Mouse (Mus musculus) CH12.LX (cell line): ENCODE results near the gene Gm21970. TPM values are rescaled to one million over a fixed set of nuclear protein-coding genes. Genes with fewer than 3 reads are reported as not detected.

Source experiments
- DNase-seq: peaks from one replicate; pipeline ENCODE4 v3.0.0-alpha.2; 2013; ENCODE audit errors: extremely low read depth
- H3K27ac ChIP-seq: 2 replicates; pipeline ENCODE4 v1.5.1; 2012; ENCODE audit warnings: low read depth, mild to moderate bottlenecking, control low read depth, moderate library complexity; ENCODE audit not compliant: insufficient read depth
- H3K27me3 ChIP-seq: replicated peaks from 2 replicates; pipeline ENCODE3; 2012; ENCODE audit warnings: inconsistent platforms
- H3K36me3 ChIP-seq, 2 experiments: replicated peaks in 1 of 2; 2 replicates each; pipeline versions ENCODE3 to v1.6.1; 2012; ENCODE audit warnings: inconsistent platforms in 1 of 2, low read length in 1 of 2, mild to moderate bottlenecking in 1 of 2, mixed read lengths in 1 of 2, moderate library complexity in 1 of 2; ENCODE audit not compliant: control insufficient read depth in 1 of 2, insufficient read depth in 1 of 2
- H3K4me1 ChIP-seq, 2 experiments: 2 replicates each; pipeline ENCODE4 v1.6.1; 2012; ENCODE audit warnings: inconsistent platforms in 1 of 2, moderate library complexity in 1 of 2; ENCODE audit not compliant: insufficient read depth in 2 of 2, control insufficient read depth in 1 of 2
- H3K4me2 ChIP-seq: 2 replicates; pipeline ENCODE4 v1.6.1; 2012; ENCODE audit warnings: low read depth, mild to moderate bottlenecking, control low read depth; ENCODE audit not compliant: poor library complexity, insufficient read depth, severe bottlenecking
- H3K4me3 ChIP-seq, 3 experiments: fragments of 150-350 bp in 1 of 3; sonication (generic) in 1 of 3; replicated peaks in 1 of 3; 2 replicates each; pipeline versions ENCODE3 to v1.5.1; 2011 to 2012; ENCODE audit warnings: low read depth in 2 of 3, low read length in 2 of 3, mild to moderate bottlenecking in 2 of 3, moderate library complexity in 2 of 3, control low read depth in 1 of 3, improper control_type of control experiment in 1 of 3, inconsistent platforms in 1 of 3, mixed read lengths in 1 of 3; ENCODE audit not compliant: poor library complexity in 1 of 3
- H3K79me2 ChIP-seq: replicated peaks from 2 replicates; pipeline ENCODE4 v1.6.1; 2012; ENCODE audit warnings: mild to moderate bottlenecking, moderate library complexity; ENCODE audit not compliant: control insufficient read depth, poor library complexity, insufficient read depth, severe bottlenecking; ENCODE audit errors: extremely low read depth
- H3K9ac ChIP-seq: 2 replicates; pipeline ENCODE4 v1.6.1; 2012; ENCODE audit warnings: low read depth, mild to moderate bottlenecking, control low read depth, moderate library complexity; ENCODE audit not compliant: insufficient read depth
- H3K9me3 ChIP-seq: replicated peaks from 2 replicates; pipeline ENCODE3; 2012; ENCODE audit warnings: low read length, inconsistent platforms, mixed read lengths
- BHLHE40 ChIP-seq: IDR thresholded peaks from 2 replicates; pipeline ENCODE4 v1.6.1; 2011; ENCODE audit warnings: mild to moderate bottlenecking, low read depth, low read length, improper control_type of control experiment
- CHD1 ChIP-seq: IDR thresholded peaks from 2 replicates; pipeline ENCODE4 v1.6.1; 2012; ENCODE audit warnings: low read depth, low read length, improper control_type of control experiment, inconsistent platforms
- CHD2 ChIP-seq: IDR thresholded peaks from 2 replicates; pipeline ENCODE4 v1.6.1; 2011; ENCODE audit warnings: low read length, improper control_type of control experiment
- E2F4 ChIP-seq: IDR thresholded peaks from 2 replicates; pipeline ENCODE4 v1.6.1; 2011; ENCODE audit warnings: low read depth, low read length, improper control_type of control experiment; ENCODE audit not compliant: insufficient replicate concordance
- ELF1 ChIP-seq: IDR thresholded peaks from 2 replicates; pipeline ENCODE4 v1.6.1; 2014; ENCODE audit warnings: low read depth, mild to moderate bottlenecking, inconsistent platforms, low read length, improper control_type of control experiment
- EP300 ChIP-seq: IDR thresholded peaks from 2 replicates; pipeline ENCODE4 v1.6.1; 2011; ENCODE audit warnings: low read length, improper control_type of control experiment
- ETS1 ChIP-seq: conservative IDR thresholded peaks from 2 replicates; pipeline ENCODE4 v1.6.1; 2012; ENCODE audit warnings: low read depth, mild to moderate bottlenecking, inconsistent platforms, low read length, improper control_type of control experiment, moderate library complexity
- HCFC1 ChIP-seq: IDR thresholded peaks from 2 replicates; pipeline ENCODE4 v1.6.1; 2012; ENCODE audit warnings: low read depth, mild to moderate bottlenecking, inconsistent platforms, low read length, improper control_type of control experiment
- IRF4 ChIP-seq: IDR thresholded peaks from 2 replicates; pipeline ENCODE4 v1.6.1; 2014; ENCODE audit warnings: low read depth, mild to moderate bottlenecking, inconsistent platforms, low read length, improper control_type of control experiment
- JUN ChIP-seq: IDR thresholded peaks from 2 replicates; pipeline ENCODE4 v1.6.1; 2011; ENCODE audit warnings: low read depth, mild to moderate bottlenecking, low read length, improper control_type of control experiment, moderate library complexity; ENCODE audit not compliant: insufficient read depth
- JUND ChIP-seq: conservative IDR thresholded peaks from 2 replicates; pipeline ENCODE4 v1.6.1; 2011; ENCODE audit warnings: low read depth, low read length, improper control_type of control experiment
- KAT2A ChIP-seq: IDR thresholded peaks from 2 replicates; pipeline ENCODE4 v1.6.1; 2012; ENCODE audit warnings: low read length, improper control_type of control experiment, inconsistent platforms; ENCODE audit not compliant: insufficient replicate concordance
- MAFK ChIP-seq: IDR thresholded peaks from 2 replicates; pipeline ENCODE4 v1.6.1; 2011; ENCODE audit warnings: low read length, improper control_type of control experiment; ENCODE audit not compliant: insufficient replicate concordance
- MAX ChIP-seq: IDR thresholded peaks from 2 replicates; pipeline ENCODE4 v1.6.1; 2011; ENCODE audit warnings: low read length, improper control_type of control experiment
- MAZ ChIP-seq: IDR thresholded peaks from 2 replicates; pipeline ENCODE4 v1.6.1; 2012; ENCODE audit warnings: low read depth, mild to moderate bottlenecking, inconsistent platforms, low read length, improper control_type of control experiment, moderate library complexity
- MXI1 ChIP-seq: IDR thresholded peaks from 2 replicates; pipeline ENCODE4 v1.6.1; 2011; ENCODE audit warnings: mild to moderate bottlenecking, low read depth, low read length, improper control_type of control experiment
- MYC ChIP-seq: IDR thresholded peaks from 2 replicates; pipeline ENCODE4 v1.6.1; 2011; ENCODE audit warnings: low read depth, mild to moderate bottlenecking, improper control_type of control experiment, low read length
- NELFE ChIP-seq: IDR thresholded peaks from 2 replicates; pipeline ENCODE4 v1.6.1; 2011; ENCODE audit warnings: low read depth, low read length, improper control_type of control experiment
- PAX5 ChIP-seq: IDR thresholded peaks from 2 replicates; pipeline ENCODE4 v1.6.1; 2012; ENCODE audit warnings: low read length, inconsistent platforms, mixed read lengths
- POLR2A ChIP-seq: IDR thresholded peaks from 2 replicates; pipeline ENCODE4 v1.6.1; 2011; ENCODE audit warnings: low read depth, mild to moderate bottlenecking, improper control_type of control experiment, low read length
- POLR2AphosphoS2 ChIP-seq: IDR thresholded peaks from 2 replicates; pipeline ENCODE4 v1.6.1; 2011; ENCODE audit warnings: low read depth, low read length, improper control_type of control experiment
- RAD21 ChIP-seq: IDR thresholded peaks from 2 replicates; pipeline ENCODE4 v1.6.1; 2011; ENCODE audit warnings: low read depth, mild to moderate bottlenecking, low read length, improper control_type of control experiment, moderate library complexity
- RCOR1 ChIP-seq: conservative IDR thresholded peaks from 2 replicates; pipeline ENCODE4 v1.6.1; 2012; ENCODE audit warnings: low read depth, mild to moderate bottlenecking, inconsistent platforms, low read length, improper control_type of control experiment
- SIN3A ChIP-seq: IDR thresholded peaks from 2 replicates; pipeline ENCODE4 v1.6.1; 2012; ENCODE audit warnings: low read length, improper control_type of control experiment, inconsistent platforms
- SMC3 ChIP-seq: IDR thresholded peaks from 2 replicates; pipeline ENCODE4 v1.6.1; 2011; ENCODE audit warnings: low read depth, low read length, improper control_type of control experiment
- TBP ChIP-seq: conservative IDR thresholded peaks from 2 replicates; pipeline ENCODE4 v1.6.1; 2011; ENCODE audit warnings: low read depth, low read length, improper control_type of control experiment
- TCF12 ChIP-seq: IDR thresholded peaks from 2 replicates; pipeline ENCODE4 v1.6.1; 2014; ENCODE audit warnings: low read depth, mild to moderate bottlenecking, inconsistent platforms, low read length, improper control_type of control experiment
- UBTF ChIP-seq: IDR thresholded peaks from 2 replicates; pipeline ENCODE4 v1.6.1; 2012; ENCODE audit warnings: low read depth, mild to moderate bottlenecking, inconsistent platforms, low read length, improper control_type of control experiment, moderate library complexity
- USF1 ChIP-seq: IDR thresholded peaks from 2 replicates; pipeline ENCODE4 v1.6.1; 2014; ENCODE audit warnings: low read depth, mild to moderate bottlenecking, inconsistent platforms, low read length, improper control_type of control experiment
- USF2 ChIP-seq: conservative IDR thresholded peaks from 2 replicates; pipeline ENCODE4 v1.6.1; 2011; ENCODE audit warnings: low read depth, low read length, improper control_type of control experiment
- ZC3H11A ChIP-seq: IDR thresholded peaks from 2 replicates; pipeline ENCODE4 v1.6.1; 2012; ENCODE audit warnings: low read depth, mild to moderate bottlenecking, inconsistent platforms, low read length, improper control_type of control experiment
- ZMIZ1 ChIP-seq: IDR thresholded peaks from 2 replicates; pipeline ENCODE4 v1.6.1; 2012; ENCODE audit warnings: low read depth, mild to moderate bottlenecking, inconsistent platforms, low read length, improper control_type of control experiment
- dilution Hi-C: fragments of 300-500 bp; cut with MboI; formaldehyde crosslinking; loops from 2 replicates; pipeline ENCODE4 v1.14.3; 2020; ENCODE audit warnings: low sequenced_read_pairs; ENCODE audit not compliant: extremely low pct_unique_long_range_greater_than_20kb, extremely low pct_ligation_motif_present
- in situ Hi-C: fragments of 300-500 bp; cut with MboI; formaldehyde crosslinking; loops from 3 replicates; pipeline ENCODE4 v1.14.3; 2019; ENCODE audit warnings: low sequenced_read_pairs, low pct_ligation_motif_present, low pct_unique_long_range_greater_than_20kb, mixed read lengths
- polyA plus RNA-seq: library from polyadenylated mRNA; unstranded; fragments of >175 nt; gene quantifications from 2 replicates; pipeline ENCODE4 v1.2.1, GENCODE M21; 2012; ENCODE audit warnings: low read depth; ENCODE audit not compliant: insufficient read length
- total RNA-seq, 2 experiments: library from RNA; depleted of rRNA; stranded (reverse); fragments of 300-350 nt in 1 of 2; fragments of >200 nt in 1 of 2; gene quantifications; 2 replicates each; pipeline ENCODE4 v1.2.3; 2012 to 2014

Gene Gm21970
- total and polyA plus RNA-seq, 3 experiments, result not detected

DNA sequence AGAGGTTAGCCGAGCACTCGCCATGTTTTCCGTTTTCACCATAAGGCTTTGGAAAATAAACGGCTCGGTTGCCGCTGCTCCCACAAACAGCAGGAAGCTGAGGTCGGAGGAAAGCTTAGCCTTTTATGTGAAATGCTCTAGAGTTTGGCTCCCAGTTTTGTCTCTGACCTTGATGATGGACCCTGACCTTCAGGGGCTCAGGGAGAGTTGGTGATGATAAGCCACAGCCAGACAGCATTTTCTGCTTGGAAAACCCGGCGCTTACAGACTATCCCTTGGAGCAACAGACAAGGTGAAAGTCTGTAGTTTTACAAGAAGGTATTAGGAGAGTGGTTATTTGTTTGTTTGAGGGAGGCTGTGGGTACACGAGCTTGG lies 34.0 kb upstream of the Gm21970 start:
- Histone ChIP-seq H3K4me1 (peaks cover 21 to 45% of the 10 kb centered on the region in 2 experiments), H3K9ac (no peak overlapping the region), H3K27me3 (peaks cover 16% of the 10 kb centered on the region), H3K9me3 (no peaks in the 10 kb centered on the region), H3K4me2 (no peak overlapping the region), H3K4me3 (no peak overlapping the region), H3K36me3 (no peaks in the 10 kb centered on the region), H3K27ac (no peak overlapping the region), H3K79me2 (no peaks in the 10 kb centered on the region)
- dilution Hi-C loops (no loop called here), in situ Hi-C loops (loop anchor here (25.0 kb wide), 2 partner anchors 555 to 930 kb away; partner anchors contain the start of gene Kcne2)
- no peak for TF ChIP-seq BHLHE40
- no peak for TF ChIP-seq CHD1
- TF ChIP-seq EP300, result no peak
- TF ChIP-seq MAZ, result no peak
- TF ChIP-seq TCF12, result no peak
- no peak for TF ChIP-seq HCFC1
- TF ChIP-seq RCOR1, result no peak
- TF ChIP-seq UBTF, result no peak
- no peak for TF ChIP-seq E2F4
- no peak for TF ChIP-seq SMC3
- TF ChIP-seq POLR2AphosphoS2, result no peak
- no peak for TF ChIP-seq KAT2A
- TF ChIP-seq MAFK, result no peak
- TF ChIP-seq RAD21, result no peak
- TF ChIP-seq JUN, result no peak
- DNase-seq, result no peak

DNA sequence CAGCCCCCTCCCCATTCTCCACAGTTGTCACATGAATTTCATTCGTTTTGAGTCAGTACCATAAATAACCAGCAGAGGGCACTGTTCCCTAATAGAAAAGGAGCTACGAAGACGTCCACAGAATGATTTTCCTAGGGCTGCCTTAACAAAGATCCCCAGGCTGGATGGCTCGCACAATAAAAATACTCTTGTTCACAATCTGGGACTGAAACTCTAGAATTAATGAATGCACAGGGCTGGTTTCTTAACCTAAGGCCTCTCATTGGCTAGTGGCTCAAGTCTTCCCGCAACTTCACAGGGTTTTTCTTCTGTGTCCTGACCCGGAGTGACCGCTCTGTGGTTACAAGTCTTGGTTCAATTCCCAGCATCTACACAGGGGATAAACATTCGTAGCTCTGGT lies 33.0 kb upstream of the Gm21970 start:
- no peak overlapping the region for H3K27ac ChIP-seq
- TF ChIP-seq EP300 (no peak), IRF4 (peak; percentile 25; the same call in 1 of the 2 replicates), MYC (peak; percentile 60; the same call in 1 of the 2 replicates), MAX (0 out of 2 replicates have a peak, but pooled peaks have one; percentile 17), ELF1 (no peak), USF2 (no peak), PAX5 (no peak), POLR2AphosphoS2 (no peak), RCOR1 (no peak), MXI1 (no peak), BHLHE40 (peak; percentile 28; the same call in 1 of the 2 replicates), MAZ (peak; percentile 60; the same call in 1 of the 2 replicates), CHD2 (no peak), E2F4 (no peak), RAD21 (peak; percentile 98), USF1 (no peak), POLR2A (no peak), NELFE (peak; percentile 33; the same call in 1 of the 2 replicates), ZMIZ1 (no peak), JUND (peak; percentile 25; the same call in 1 of the 2 replicates), ZC3H11A (peak; percentile 93), HCFC1 (peak; percentile 14; the same call in 1 of the 2 replicates), TBP (no peak), JUN (no peak), SMC3 (peak; percentile 94), ETS1 (no peak), KAT2A (no peak), SIN3A (no peak)

More for the DNA sequence above, 33.0 kb upstream of the Gm21970 start:
- peak; percentile 85 for DNase-seq
- Histone ChIP-seq H3K9me3 (no peaks in the 10 kb centered on the region), H3K36me3 (no peaks in the 10 kb centered on the region), H3K4me1 (peaks cover 23 to 54% of the 10 kb centered on the region in 2 experiments), H3K27me3 (peaks cover 6% of the 10 kb centered on the region), H3K9ac (no peak overlapping the region), H3K4me3 (no peak overlapping the region), H3K79me2 (no peaks in the 10 kb centered on the region), H3K4me2 (no peak overlapping the region)
- dilution Hi-C loops, result no loop called here
- in situ Hi-C loops, result loop anchor here (25.0 kb wide), 2 partner anchors 554 to 929 kb away; partner anchors contain the start of gene Kcne2
